Mouse (Mus musculus) ES-Bruce4 (cell line): Measurements from ENCODE around the gene Dnajc25. TPM values are rescaled to one million over a fixed set of nuclear protein-coding genes. Genes with fewer than 3 reads are reported as not detected.

ENCODE experiments used
- H3K27ac ChIP-seq: 2 replicates; pipeline ENCODE4 v1.5.1; 2012; ENCODE audit warnings: low read length, inconsistent platforms; ENCODE audit not compliant: insufficient read depth
- H3K27me3 ChIP-seq: 2 replicates; pipeline ENCODE4 v1.6.1; 2012; ENCODE audit warnings: mild to moderate bottlenecking, low read length, inconsistent platforms; ENCODE audit not compliant: control insufficient read depth, poor library complexity, insufficient read depth, severe bottlenecking
- H3K36me3 ChIP-seq: 2 replicates; pipeline ENCODE4 v1.6.1; 2012; ENCODE audit warnings: inconsistent platforms, mild to moderate bottlenecking, low read length, moderate library complexity; ENCODE audit not compliant: control insufficient read depth, poor library complexity, insufficient read depth, severe bottlenecking
- H3K4me1 ChIP-seq: one replicate; pipeline ENCODE4 v1.8.1; 2011; ENCODE audit warnings: low read length; ENCODE audit not compliant: control insufficient read depth, insufficient read depth
- H3K4me3 ChIP-seq: 2 replicates; pipeline ENCODE4 v1.5.1; 2011; ENCODE audit warnings: low read depth, mild to moderate bottlenecking, low read length
- H3K9ac ChIP-seq: 2 replicates; pipeline ENCODE4 v1.6.1; 2012; ENCODE audit warnings: low read depth, mild to moderate bottlenecking, inconsistent platforms; ENCODE audit not compliant: poor library complexity, severe bottlenecking
- H3K9me3 ChIP-seq: replicated peaks from 2 replicates; pipeline ENCODE4 v1.6.1; 2012; ENCODE audit warnings: mild to moderate bottlenecking, low read length, inconsistent platforms; ENCODE audit not compliant: control insufficient read depth, poor library complexity, insufficient read depth, severe bottlenecking
- CTCF ChIP-seq: IDR thresholded peaks from one replicate; pipeline ENCODE4 v1.8.1; 2011; ENCODE audit warnings: low read depth, low read length
- EP300 ChIP-seq: IDR thresholded peaks from 2 replicates; pipeline ENCODE4 v1.6.1; 2011; ENCODE audit warnings: low read depth, low read length; ENCODE audit not compliant: insufficient read depth
- POLR2A ChIP-seq: IDR thresholded peaks from one replicate; pipeline ENCODE4 v1.8.1; 2011; ENCODE audit warnings: low read length; ENCODE audit not compliant: insufficient read depth
- polyA plus RNA-seq: library from polyadenylated mRNA; stranded (reverse); fragments of >200 nt; gene quantifications from 2 replicates; pipeline ENCODE4 v1.2.4, GENCODE M21; 2011; ENCODE audit warnings: low read depth; ENCODE audit not compliant: missing spikeins, insufficient read depth, insufficient read length

Dnajc25 gene
- polyA plus RNA-seq, 1 experiment = 6.1 TPM

GRCm38 (mm10) chr4:59007974-59008373 is 13.1 kb downstream of the Dnajc25 start:
- H3K9me3 ChIP-seq = no peaks in the 10 kb centered on the region
- H3K9ac ChIP-seq = no peak overlapping the region
- no peaks in the 10 kb centered on the region for H3K4me1 ChIP-seq
- H3K27me3 ChIP-seq = no peaks in the 10 kb centered on the region
- H3K27ac ChIP-seq = no peak overlapping the region
- TF ChIP-seq POLR2A = no peak
- no peak for TF ChIP-seq EP300
- TF ChIP-seq CTCF = no peak
- no peaks in the 10 kb centered on the region for H3K36me3 ChIP-seq
- H3K4me3 ChIP-seq = no peak overlapping the region

DNA sequence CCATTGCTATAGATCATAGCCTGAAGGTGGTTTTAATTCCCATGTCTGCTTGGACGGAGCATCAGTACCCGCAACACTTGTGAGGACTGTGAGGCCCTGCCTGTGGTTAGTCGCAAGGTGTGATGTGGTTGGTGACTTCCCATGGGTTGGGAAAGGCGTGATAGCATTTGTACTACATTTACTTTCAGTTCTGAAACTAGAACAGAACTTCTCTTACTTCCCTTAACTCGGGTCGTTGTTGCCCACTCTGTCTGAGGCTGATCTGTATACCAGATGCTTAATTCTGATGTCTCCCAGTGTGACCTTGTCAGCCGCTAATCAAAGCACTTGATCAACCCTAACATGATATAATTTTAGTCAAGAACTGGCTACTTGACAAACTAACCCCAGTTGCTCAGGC is 14.3 kb downstream of the Dnajc25 start:
- Histone ChIP-seq H3K27ac (no peak overlapping the region), H3K4me3 (no peak overlapping the region), H3K27me3 (no peaks in the 10 kb centered on the region), H3K4me1 (no peaks in the 10 kb centered on the region), H3K36me3 (no peaks in the 10 kb centered on the region), H3K9me3 (no peaks in the 10 kb centered on the region), H3K9ac (no peak overlapping the region)
- TF ChIP-seq EP300 (no peak), CTCF (no peak), POLR2A (no peak)

DNA sequence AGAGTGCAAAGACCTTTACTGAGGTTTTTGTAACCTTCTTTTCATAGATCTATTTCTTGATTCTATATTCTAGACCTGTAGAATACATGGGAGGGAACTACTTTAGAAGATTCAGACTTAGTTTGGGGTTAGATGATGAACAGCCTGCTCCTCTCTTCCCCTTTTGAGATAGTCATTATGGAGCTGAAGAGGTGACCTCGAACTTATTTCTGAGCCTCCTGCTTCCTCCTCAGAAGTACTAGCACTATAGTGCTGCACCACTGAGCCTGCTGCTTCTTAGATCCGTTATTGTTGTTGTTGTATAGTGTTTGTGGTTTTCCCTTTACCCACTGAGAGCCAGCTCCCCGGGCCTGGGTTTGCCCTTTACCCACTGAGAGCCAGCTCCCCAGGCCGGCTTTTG is 14.8 kb downstream of the Dnajc25 start:
- no peak for TF ChIP-seq EP300
- TF ChIP-seq POLR2A = no peak
- TF ChIP-seq CTCF = no peak
- H3K27me3 ChIP-seq = no peaks in the 10 kb centered on the region
- no peaks in the 10 kb centered on the region for H3K4me1 ChIP-seq
- no peak overlapping the region for H3K27ac ChIP-seq
- H3K9me3 ChIP-seq = no peaks in the 10 kb centered on the region
- no peaks in the 10 kb centered on the region for H3K36me3 ChIP-seq
- H3K4me3 ChIP-seq = no peak overlapping the region
- no peak overlapping the region for H3K9ac ChIP-seq

DNA sequence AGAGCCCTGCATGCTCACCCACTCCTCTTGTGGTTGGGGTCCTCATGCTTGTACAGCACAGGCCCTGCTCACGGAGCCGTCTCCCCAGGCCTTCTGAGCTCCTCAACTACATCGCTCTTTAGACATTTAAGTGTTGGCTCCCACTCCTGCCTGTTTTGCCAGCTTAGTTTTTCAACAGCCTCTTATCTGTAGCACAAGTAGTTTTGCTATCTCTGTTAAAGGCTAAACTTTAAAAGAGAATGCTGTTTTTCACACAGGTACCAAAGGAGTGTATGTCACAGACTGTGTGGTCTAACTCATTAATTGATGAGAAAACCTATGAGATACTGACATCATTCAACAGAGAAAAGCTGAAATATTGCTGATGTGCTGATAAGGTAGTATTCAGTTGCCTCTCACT is 16.6 kb downstream of the Dnajc25 start:
- H3K9me3 ChIP-seq = no peaks in the 10 kb centered on the region
- H3K9ac ChIP-seq = no peak overlapping the region
- H3K4me1 ChIP-seq = no peaks in the 10 kb centered on the region
- no peaks in the 10 kb centered on the region for H3K27me3 ChIP-seq
- no peaks in the 10 kb centered on the region for H3K36me3 ChIP-seq
- H3K27ac ChIP-seq = no peak overlapping the region
- no peak for TF ChIP-seq CTCF
- no peak for TF ChIP-seq POLR2A
- no peak for TF ChIP-seq EP300
- H3K4me3 ChIP-seq = no peak overlapping the region

DNA sequence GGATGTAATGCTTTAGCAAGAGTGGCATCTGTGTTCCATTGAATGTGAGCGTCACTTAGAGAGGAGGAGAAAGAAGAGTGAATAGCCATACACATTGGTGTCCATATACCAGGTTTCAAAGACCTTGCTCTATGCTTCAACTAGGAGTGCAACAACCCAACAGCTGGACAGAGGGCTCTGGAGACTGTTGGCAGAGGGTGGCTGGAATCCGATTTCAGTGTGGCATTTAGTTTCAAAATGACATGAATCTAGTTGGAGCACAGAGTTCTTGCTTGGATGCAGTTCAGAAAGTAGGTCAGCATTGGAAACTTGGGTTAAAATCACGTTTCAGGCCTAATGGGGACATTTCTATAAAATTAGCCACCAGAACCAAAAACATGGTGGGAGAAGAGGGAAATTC is 20.3 kb downstream of the Dnajc25 start:
- Histone ChIP-seq H3K4me1 (no peaks in the 10 kb centered on the region), H3K27me3 (no peaks in the 10 kb centered on the region), H3K4me3 (no peak overlapping the region), H3K9me3 (no peaks in the 10 kb centered on the region), H3K9ac (no peak overlapping the region), H3K36me3 (peaks cover 1% of the 10 kb centered on the region; the same call in 1 of the 2 replicates), H3K27ac (no peak overlapping the region)
- TF ChIP-seq EP300 (no peak), CTCF (no peak), POLR2A (no peak)

GRCm38 (mm10) chr4:59016922-59017321 is 22.1 kb downstream of the Dnajc25 start:
- TF ChIP-seq EP300 (no peak), CTCF (no peak), POLR2A (no peak)
- no peak overlapping the region for H3K9ac ChIP-seq
- H3K4me1 ChIP-seq = no peaks in the 10 kb centered on the region
- H3K4me3 ChIP-seq = no peak overlapping the region
- H3K36me3 ChIP-seq = peaks cover 4% of the 10 kb centered on the region; the same call in 1 of the 2 replicates
- no peaks in the 10 kb centered on the region for H3K9me3 ChIP-seq
- H3K27ac ChIP-seq = no peak overlapping the region
- no peaks in the 10 kb centered on the region for H3K27me3 ChIP-seq
